Mouse (Mus musculus): ENCODE measurements around the gene 1700001P01Rik. TPM values are rescaled to one million over a fixed set of nuclear protein-coding genes. Genes with fewer than 3 reads are reported as not detected.
A peak's percentile ranks its signal among the peaks of the same experiment; 100 is the strongest.

1700001P01Rik gene
- polyA plus RNA-seq, 1 experiment from 2014 or later: not detected

DNA sequence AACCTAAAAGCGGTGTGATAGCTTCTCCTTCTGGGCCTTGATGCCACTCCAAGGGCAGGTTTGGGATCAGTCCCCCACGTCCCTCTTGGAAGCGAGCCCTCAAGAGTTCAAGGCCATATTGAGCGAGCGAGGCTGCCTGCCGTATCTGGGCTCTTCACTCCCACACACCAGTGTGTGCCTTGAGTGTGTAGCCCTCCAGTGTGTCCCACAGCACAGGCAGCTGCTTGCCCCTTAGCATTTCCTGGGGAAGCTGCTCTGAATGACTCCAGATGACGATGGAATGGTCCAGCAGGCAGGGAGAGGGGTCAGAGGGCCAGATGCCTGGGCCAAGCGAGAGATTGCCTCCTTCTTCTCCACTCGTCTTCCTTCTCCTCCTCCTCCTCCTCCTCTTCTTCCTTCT, 41.2 kb upstream of the 1700001P01Rik start:
- Histone ChIP-seq H3K4me3 (ENCODE audit: low read depth, low read length) (no peak overlapping the region), H3K36me3 (replicated peaks; ENCODE audit: insufficient read depth, low read length) (peaks cover 24% of the 10 kb centered on the region), H3K9me3 (ENCODE audit: low read length) (no peaks in the 10 kb centered on the region), H3K27ac (ENCODE audit: low read depth) (peak overlapping the region; percentile 66), H3K4me2 (ENCODE audit: low read depth, low read length) (peak overlapping the region; percentile 22; the same call in 1 of the 2 replicates), H3K27me3 (ENCODE audit: insufficient read depth, low read length) (no peaks in the 10 kb centered on the region), H3K4me1 (ENCODE audit: insufficient read depth) (peaks cover 82% of the 10 kb centered on the region), H3K9ac (replicated peaks) (no peak overlapping the region)
- no peak for TF ChIP-seq EP300 (IDR thresholded peaks at IDR 0.05; ENCODE audit: low read depth)
- no peak for TF ChIP-seq CTCF (IDR thresholded peaks at IDR 0.05; ENCODE audit: low read depth)
- ATAC-seq (no peak), DNase-seq (no peak)
- WGBS (ENCODE audit: insufficient replicate concordance): 62% methylated on average over 9 of the region's 9 CpGs

DNA sequence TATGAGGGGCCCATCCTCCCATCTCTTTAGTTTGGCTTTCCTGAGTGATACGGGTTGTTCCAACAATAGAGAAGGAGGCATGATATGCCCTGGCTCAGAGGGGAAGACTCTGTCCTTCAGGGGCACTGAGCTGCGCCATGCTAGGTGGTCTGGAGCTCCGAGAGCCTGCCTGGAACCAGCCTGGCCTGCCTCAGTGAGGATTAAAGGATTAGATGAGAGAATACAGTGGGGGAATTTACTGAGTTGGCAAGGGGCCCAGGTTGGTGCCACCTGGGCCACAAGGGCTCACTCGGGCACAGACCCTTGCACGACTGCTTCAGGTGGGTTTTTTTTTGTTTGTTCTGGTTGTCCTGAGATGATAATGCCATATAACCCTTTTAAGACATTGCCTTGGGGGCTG, 40.5 kb upstream of the 1700001P01Rik start:
- TF ChIP-seq EP300 (IDR thresholded peaks at IDR 0.05; ENCODE audit: low read depth): no peak
- no peak for TF ChIP-seq CTCF (IDR thresholded peaks at IDR 0.05; ENCODE audit: low read depth)
- H3K9ac ChIP-seq (replicated peaks): no peak overlapping the region
- no peaks in the 10 kb centered on the region for H3K9me3 ChIP-seq (ENCODE audit: low read length)
- 72% methylated on average over 5 of the region's 5 CpGs for WGBS (ENCODE audit: insufficient replicate concordance)
- ATAC-seq (no peak), DNase-seq (no peak)
- peaks cover 21% of the 10 kb centered on the region for H3K36me3 ChIP-seq (replicated peaks; ENCODE audit: insufficient read depth, low read length)
- no peak overlapping the region for H3K4me2 ChIP-seq (ENCODE audit: low read depth, low read length)
- H3K27ac ChIP-seq (ENCODE audit: low read depth): 0 out of 2 replicates have a peak overlapping the region, but pooled peaks have one; percentile 40
- H3K27me3 ChIP-seq (ENCODE audit: insufficient read depth, low read length): no peaks in the 10 kb centered on the region
- H3K4me3 ChIP-seq (ENCODE audit: low read depth, low read length): no peak overlapping the region
- H3K4me1 ChIP-seq (ENCODE audit: insufficient read depth): peaks cover 77% of the 10 kb centered on the region

DNA sequence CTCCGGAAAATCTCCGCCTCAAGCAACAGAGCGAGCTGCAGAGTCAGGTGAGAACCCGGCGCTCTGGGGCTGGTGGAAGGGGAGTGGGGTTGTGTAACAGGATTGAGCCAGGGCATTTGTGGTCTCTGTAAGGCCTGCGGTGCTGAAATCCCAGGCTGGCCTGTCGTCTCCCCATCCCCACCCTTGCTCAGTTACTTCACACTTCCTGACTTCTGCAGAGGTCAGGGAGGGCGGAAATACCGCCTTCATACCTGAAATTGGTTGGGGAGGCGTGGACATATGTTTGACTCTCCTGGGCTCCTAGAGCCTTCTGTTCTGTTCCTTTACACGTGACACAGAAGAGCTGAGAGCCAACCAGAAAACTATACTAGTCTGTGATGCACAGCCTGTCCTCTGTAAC, 40.0 kb upstream of the 1700001P01Rik start:
- Histone ChIP-seq H3K27me3 (ENCODE audit: insufficient read depth, low read length) (no peaks in the 10 kb centered on the region), H3K36me3 (replicated peaks; ENCODE audit: insufficient read depth, low read length) (peaks cover 25% of the 10 kb centered on the region), H3K4me1 (ENCODE audit: insufficient read depth) (peaks cover 76% of the 10 kb centered on the region), H3K9me3 (ENCODE audit: low read length) (no peaks in the 10 kb centered on the region), H3K27ac (ENCODE audit: low read depth) (peak overlapping the region; percentile 64), H3K4me3 (ENCODE audit: low read depth, low read length) (no peak overlapping the region), H3K4me2 (ENCODE audit: low read depth, low read length) (no peak overlapping the region), H3K9ac (replicated peaks) (no peak overlapping the region)
- DNase-seq: no peak
- 65% methylated on average over 11 of the region's 11 CpGs for WGBS (ENCODE audit: insufficient replicate concordance)
- TF ChIP-seq EP300 (IDR thresholded peaks at IDR 0.05; ENCODE audit: low read depth) (no peak), CTCF (IDR thresholded peaks at IDR 0.05; ENCODE audit: low read depth) (no peak)
- no peak for ATAC-seq

DNA sequence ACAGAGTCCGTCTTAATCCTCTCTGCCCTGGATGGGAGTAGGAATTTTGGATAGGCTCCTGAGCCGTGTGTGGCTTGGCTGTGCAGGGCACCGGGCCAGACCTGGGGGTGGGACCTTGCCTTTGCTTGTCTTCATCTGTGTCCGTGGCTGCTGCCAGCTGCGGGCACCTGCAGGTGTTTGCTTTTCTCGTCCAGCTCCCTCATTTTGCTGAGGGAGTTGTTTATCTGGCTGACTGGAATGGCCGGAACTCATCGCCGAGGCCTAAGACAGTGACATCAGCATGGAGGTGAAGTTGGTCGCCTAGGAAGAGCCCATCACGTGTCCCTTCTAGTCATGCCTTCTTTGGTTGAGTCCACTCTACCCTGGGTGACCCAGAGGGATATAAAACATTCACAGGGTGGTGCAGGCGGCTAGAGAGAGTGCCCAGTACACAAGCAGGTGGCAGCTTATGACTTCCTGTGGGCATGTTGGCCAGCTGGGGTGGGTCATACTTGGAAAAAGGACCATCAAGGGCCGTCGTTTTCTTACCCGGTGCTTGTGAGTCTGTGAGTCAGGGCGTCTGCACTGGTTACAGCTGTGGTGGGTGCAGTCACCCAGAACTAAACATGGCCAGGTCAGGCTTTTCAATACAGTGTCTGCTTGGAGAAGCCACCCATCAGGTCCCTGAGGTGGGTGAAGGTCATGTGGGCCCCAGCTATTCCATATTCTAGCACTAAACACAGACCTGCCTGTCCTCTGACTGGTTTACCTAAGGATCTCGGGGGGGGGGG, 38.2 kb upstream of the 1700001P01Rik start:
- DNase-seq (no peak), ATAC-seq (no peak)
- no peak overlapping the region for H3K4me2 ChIP-seq (ENCODE audit: low read depth, low read length)
- TF ChIP-seq CTCF (IDR thresholded peaks at IDR 0.05; ENCODE audit: low read depth): no peak
- no peak for TF ChIP-seq EP300 (IDR thresholded peaks at IDR 0.05; ENCODE audit: low read depth)
- 0 out of 2 replicates have a peak overlapping the region, but pooled peaks have one; percentile 29 for H3K27ac ChIP-seq (ENCODE audit: low read depth)
- H3K27me3 ChIP-seq (ENCODE audit: insufficient read depth, low read length): no peaks in the 10 kb centered on the region
- H3K4me3 ChIP-seq (ENCODE audit: low read depth, low read length): no peak overlapping the region
- WGBS (ENCODE audit: insufficient replicate concordance): 60% methylated on average over 17 of the region's 17 CpGs
- no peaks in the 10 kb centered on the region for H3K9me3 ChIP-seq (ENCODE audit: low read length)
- no peak overlapping the region for H3K9ac ChIP-seq (replicated peaks)
- peaks cover 31% of the 10 kb centered on the region for H3K36me3 ChIP-seq (replicated peaks; ENCODE audit: insufficient read depth, low read length)
- H3K4me1 ChIP-seq (ENCODE audit: insufficient read depth): peaks cover 79% of the 10 kb centered on the region

DNA sequence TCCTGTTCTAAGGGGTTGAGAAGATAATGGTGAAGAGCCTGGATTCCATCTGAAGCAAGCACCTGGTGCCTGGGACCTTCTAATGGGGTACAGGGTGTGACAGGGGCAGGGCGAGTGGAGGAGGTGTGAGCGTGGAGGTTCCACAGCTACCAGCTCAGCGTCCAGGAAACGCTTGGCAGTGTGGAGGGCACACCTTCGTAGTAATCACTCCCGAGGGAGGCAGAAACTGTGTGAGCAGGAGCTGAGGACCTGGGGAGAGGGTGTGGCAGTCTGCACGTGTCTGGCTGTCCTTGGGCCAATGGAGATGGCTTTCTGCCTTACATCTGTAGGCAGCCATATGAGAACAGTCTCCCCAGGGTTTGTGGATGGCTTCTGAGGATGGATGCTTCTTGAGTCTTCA, 37.4 kb upstream of the 1700001P01Rik start:
- H3K4me2 ChIP-seq (ENCODE audit: low read depth, low read length): no peak overlapping the region
- ATAC-seq: no peak

DNA sequence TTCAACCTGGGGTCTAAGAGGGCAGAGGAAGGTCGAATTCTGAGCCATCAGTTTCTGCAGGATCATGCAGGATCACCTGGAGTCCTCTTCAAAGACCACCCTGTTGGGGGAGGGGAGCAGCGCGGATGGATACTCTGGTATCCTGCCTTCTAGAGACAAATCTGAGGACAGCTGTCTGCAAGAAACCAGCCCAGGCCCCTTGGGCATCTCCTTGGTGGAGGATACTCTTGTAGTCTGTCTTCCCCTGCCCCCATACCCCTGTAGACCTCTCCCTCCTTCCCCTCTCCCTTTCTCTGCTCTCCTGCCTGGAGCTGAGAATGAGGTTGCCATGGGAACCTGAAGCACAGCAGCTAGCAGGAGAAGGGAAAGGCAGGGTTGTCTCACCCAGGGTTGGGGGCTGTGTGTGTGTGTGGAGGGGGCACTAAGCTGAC, 36.8 kb upstream of the 1700001P01Rik start:
- Histone ChIP-seq H3K4me1 (ENCODE audit: insufficient read depth) (peaks cover 80% of the 10 kb centered on the region), H3K4me2 (ENCODE audit: low read depth, low read length) (peak overlapping the region; percentile 40; the same call in 1 of the 2 replicates), H3K27me3 (ENCODE audit: insufficient read depth, low read length) (no peaks in the 10 kb centered on the region), H3K27ac (ENCODE audit: low read depth) (peak overlapping the region; percentile 76), H3K36me3 (replicated peaks; ENCODE audit: insufficient read depth, low read length) (peaks cover 44% of the 10 kb centered on the region), H3K4me3 (ENCODE audit: low read depth, low read length) (no peak overlapping the region), H3K9ac (replicated peaks) (no peak overlapping the region), H3K9me3 (ENCODE audit: low read length) (no peaks in the 10 kb centered on the region)
- 45% methylated on average over 3 of the region's 3 CpGs for WGBS (ENCODE audit: insufficient replicate concordance)
- ATAC-seq (no peak; the same call in 1 of the 2 replicates), DNase-seq (no peak)
- TF ChIP-seq CTCF (IDR thresholded peaks at IDR 0.05; ENCODE audit: low read depth): no peak
- no peak for TF ChIP-seq EP300 (IDR thresholded peaks at IDR 0.05; ENCODE audit: low read depth)

More for the DNA sequence above, 37.4 kb upstream of the 1700001P01Rik start:
- DNase-seq: no peak
- peaks cover 79% of the 10 kb centered on the region for H3K4me1 ChIP-seq (ENCODE audit: insufficient read depth)
- 67% methylated on average over 7 of the region's 7 CpGs for WGBS (ENCODE audit: insufficient replicate concordance)
- no peak overlapping the region for H3K4me3 ChIP-seq (ENCODE audit: low read depth, low read length)
- no peak for TF ChIP-seq EP300 (IDR thresholded peaks at IDR 0.05; ENCODE audit: low read depth)
- no peak for TF ChIP-seq CTCF (IDR thresholded peaks at IDR 0.05; ENCODE audit: low read depth)
- H3K27me3 ChIP-seq (ENCODE audit: insufficient read depth, low read length): no peaks in the 10 kb centered on the region
- peak overlapping the region; percentile 76; the same call in 1 of the 2 replicates for H3K27ac ChIP-seq (ENCODE audit: low read depth)
- H3K9me3 ChIP-seq (ENCODE audit: low read length): no peaks in the 10 kb centered on the region
- peaks cover 39% of the 10 kb centered on the region for H3K36me3 ChIP-seq (replicated peaks; ENCODE audit: insufficient read depth, low read length)
- no peak overlapping the region for H3K9ac ChIP-seq (replicated peaks)
